Mouse (Mus musculus) right cerebral cortex, postnatal 4 days (tissue): Measurements from ENCODE around the gene Ribc1.

ENCODE experiments used
- DNase-seq: peaks from one replicate; pipeline ENCODE4 v3.0.0-alpha.2; 2022

Gene Ribc1

DNA sequence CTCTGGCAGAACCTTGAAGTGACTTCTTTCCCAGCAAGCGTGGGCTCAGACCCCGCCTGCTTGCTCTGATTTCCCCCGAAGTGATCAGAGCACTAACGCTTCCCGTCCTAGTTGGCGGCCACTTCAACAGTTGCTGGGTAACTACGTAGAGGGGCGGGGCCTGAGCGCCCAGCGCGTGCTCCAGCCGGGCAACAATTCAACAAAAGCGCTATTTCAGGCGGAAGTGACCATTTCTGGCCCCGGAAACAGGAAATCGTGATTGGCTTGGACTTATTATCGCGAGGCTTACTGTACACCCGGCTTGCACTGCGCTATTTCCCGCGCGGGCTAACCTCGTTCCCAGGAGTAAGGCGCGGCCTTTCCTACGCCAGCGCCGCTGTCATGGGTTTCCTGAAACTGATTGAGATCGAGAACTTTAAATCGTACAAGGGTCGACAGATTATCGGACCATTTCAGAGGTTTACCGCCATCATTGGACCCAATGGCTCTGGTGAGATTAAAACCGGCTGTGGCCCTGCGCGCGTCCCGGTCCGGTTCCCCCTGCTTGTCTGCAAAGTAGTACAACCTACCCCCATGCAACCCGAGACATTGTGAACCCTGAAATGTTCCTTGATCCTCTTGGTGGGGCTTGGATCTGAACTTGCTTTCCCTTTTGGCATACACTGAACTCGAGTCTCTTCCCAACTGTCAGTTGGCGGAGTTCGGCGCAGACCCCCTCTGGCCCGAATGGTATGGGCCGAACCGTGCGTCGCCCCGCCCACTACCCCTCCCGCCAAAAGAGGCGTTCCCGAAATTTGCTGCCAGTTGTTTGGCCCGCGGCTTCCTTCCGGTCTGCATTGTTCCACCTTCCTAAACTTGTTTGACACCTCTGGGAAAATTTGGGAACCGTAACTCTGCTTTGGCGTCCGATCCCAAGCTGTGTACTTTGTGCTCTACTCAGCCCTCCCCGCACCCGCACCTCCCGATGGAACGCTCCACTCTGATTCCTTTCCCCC lies at the start of gene Ribc1, which contains the start of gene Smc1a:
Gene Ribc1, minus strand, starts transcription at position 145 of the 995 bp plus-strand sequence.
Gene Smc1a, plus strand, starts transcription at position 278 of the 995 bp plus-strand sequence.
- peak; percentile 74 for DNase-seq

DNA sequence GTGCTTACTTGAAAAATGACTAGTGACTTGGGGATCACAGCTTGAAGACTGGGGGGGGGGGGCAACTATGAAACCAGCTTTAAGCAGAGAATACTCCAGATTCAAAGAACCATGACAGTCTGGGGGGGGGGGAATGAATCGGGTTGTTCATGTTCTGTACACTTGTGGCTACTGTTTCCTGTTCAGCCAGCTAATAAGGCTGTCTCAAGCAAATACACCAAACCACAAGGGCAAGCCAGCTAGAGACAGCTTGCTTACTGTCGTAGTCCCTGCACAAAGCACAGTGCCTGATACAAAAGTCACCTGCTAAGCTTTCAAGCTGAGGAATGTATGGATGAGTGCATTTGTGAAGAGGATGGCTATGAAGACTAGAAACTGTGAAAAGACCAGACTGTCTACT lies 49.6 kb upstream of the Ribc1 start:
- no peak for DNase-seq

DNA sequence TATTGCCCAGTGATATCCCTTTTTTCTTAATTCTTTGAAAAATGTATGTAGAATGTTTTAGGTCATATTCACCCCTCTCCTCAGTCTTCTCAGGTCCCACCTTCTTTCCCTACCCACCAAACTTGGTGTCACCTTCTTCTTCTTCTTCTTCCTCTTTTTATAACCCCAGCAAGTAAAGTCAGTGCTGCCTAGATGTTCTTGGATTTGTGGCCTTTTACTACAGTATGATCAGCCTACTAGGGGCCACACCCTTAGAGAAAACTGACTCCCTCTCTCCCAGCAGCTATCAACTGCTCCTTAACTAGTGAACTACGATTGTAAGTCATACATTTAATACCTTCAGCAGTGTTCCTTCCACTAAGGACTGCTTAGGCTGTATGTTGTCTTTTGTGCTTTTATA lies 38.0 kb upstream of the Ribc1 start:
- no peak for DNase-seq

DNA sequence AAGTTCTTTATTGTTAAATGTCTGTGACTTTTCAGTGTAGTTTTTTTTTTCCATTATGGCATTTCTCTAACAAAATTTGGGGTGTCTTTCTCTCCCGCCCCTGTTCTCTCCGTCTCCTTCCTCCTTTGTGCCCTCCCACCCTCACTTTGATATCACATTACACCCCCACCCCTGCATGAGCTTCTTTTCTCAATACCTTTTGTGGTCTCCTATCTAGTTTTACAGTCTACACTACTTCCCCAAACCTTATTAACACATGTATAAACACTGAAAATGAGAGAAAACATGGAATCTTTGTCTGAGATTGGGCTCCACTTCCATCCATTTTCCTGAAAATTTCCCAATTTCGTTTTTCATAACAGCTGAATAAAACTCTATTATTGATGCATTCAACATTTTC lies 36.5 kb upstream of the Ribc1 start:
- DNase-seq, result no peak

DNA sequence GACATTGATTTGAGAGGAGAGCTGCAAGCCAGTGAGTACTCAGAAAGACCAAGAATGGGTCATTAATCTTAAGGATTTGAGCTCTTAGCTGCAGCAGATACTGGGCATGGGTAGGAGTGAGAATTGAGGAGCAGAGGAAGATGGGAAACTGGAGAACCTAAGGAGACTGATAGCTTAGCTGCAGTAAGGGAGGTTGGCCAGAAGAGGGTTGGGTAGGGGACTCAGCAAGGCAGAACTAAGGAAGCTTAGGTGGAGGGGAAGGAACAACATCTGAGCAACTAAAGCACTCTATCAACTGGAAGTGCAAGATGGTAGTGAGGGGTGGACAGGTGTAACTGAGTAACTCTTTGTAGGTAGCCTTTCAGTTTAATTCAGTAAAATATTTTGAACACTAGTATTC lies 31.1 kb upstream of the Ribc1 start:
- DNase-seq, result peak; percentile 3

DNA sequence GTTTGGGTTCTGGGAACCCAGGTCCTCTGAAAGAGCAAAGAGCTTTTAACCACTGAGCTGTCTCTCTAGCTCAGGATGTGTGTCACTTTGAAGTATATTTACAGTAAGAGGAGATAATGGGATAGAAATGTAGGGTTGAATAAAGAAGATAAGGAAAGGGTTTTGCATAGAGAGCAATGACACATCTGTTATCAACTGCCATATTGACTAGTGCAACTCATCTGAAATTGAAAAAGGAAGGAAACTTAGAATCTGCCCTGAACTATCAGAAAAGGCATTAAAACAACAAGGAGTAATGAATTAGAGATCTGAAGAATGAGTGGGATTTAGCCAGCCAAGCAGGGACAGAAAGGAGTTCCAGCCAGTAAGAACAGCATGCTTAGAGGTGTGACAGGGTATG lies 23.8 kb upstream of the Ribc1 start:
- DNase-seq, result no peak

DNA sequence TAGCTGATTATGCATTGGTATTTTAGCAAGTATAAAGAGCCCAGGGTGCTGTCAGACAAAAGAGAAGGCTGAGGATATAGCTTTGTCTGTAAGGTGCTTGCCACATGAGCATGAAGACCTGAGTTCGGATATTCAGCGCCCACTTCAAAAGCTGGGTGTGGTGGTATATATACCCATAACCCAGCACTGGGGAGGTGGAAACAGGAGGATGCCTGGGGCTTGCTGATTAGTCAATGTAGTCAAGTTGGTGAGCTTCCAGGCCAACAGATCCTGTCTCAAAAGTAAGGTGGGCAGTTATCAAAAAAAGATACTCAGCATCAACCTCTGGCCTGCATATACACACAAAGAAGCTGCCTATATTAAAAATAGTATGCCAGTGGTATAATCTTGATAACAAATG lies 3.2 kb upstream of the Ribc1 start:
- DNase-seq, result no peak

DNA sequence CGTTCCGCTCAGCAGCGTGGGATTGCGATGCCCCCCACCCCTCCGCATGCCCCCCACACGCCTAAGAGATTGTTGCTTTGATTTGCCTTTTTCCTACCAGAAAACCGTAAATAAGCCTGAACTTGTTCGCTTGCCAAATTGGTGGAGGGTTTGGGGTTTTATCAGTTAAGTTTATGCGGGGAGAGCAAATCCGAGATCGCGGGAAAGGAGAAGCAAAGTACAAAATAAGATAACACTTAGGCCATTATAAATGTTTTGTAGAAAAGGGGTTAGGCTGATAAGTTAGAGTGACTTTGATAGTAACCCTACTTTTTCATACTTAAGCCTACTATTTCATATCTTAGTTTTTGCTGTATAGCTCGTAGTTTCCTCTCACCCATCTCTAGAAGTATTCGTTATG lies 1.1 kb upstream of the Ribc1 start:
- DNase-seq, result no peak

DNA sequence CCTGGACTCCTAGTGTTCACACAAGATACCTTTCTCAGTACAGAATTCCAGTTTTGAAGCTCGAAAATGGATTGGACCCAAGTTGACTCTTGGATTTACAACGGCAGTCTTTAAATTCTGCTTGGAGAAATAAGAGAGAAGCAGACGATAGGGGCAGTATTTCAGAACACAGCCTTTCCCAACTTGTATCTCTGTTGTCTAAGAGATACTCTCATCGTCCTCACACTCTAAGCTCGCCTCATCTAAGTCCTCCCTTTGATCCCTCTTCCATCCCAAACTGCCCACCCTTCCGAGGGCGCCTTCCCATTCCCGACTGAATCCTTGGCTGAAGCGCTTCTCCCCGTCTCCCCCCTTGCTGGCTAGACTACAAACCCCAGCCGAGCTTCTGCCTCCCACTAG lies 344 bp downstream of the Ribc1 start:
- DNase-seq, result no peak

DNA sequence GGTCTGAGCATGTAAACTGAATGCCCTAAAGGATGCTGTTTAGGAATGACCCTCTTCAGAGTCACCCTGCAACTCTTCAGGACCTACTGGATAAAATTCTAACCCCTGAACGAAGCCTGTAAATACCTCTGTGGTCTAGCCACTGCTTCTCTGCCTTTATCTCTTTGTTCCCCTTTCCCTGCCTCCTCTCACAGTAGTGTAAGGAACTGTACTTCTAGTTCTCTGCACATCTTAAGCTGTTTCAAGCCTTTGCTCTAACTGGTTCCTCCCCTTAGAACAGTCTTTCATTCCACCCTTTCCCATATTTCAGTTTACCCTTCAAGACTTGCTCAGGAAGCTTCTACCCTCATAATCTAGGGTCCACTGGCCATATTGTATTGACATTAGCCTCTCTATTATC lies 8.2 kb downstream of the Ribc1 start:
- no peak for DNase-seq

DNA sequence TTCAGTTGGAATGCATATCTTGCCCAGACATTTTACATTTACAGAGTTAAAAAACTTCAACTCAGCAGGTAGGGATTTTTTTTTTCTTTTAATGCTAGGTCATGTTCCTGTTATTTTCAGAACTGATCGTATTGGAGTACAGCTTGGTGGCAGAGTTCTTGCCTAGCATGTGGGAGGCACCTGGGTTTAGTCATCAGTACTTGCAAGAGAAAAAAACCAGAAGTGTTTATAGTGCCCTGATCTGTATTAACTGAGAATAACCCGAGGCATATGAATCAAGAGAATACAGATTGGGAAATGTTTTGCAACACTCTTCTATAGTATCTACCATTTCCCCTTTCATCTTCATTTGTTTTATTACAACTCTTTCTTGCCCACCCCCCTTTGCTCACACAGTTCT lies 13.2 kb downstream of the Ribc1 start:
- DNase-seq, result no peak

DNA sequence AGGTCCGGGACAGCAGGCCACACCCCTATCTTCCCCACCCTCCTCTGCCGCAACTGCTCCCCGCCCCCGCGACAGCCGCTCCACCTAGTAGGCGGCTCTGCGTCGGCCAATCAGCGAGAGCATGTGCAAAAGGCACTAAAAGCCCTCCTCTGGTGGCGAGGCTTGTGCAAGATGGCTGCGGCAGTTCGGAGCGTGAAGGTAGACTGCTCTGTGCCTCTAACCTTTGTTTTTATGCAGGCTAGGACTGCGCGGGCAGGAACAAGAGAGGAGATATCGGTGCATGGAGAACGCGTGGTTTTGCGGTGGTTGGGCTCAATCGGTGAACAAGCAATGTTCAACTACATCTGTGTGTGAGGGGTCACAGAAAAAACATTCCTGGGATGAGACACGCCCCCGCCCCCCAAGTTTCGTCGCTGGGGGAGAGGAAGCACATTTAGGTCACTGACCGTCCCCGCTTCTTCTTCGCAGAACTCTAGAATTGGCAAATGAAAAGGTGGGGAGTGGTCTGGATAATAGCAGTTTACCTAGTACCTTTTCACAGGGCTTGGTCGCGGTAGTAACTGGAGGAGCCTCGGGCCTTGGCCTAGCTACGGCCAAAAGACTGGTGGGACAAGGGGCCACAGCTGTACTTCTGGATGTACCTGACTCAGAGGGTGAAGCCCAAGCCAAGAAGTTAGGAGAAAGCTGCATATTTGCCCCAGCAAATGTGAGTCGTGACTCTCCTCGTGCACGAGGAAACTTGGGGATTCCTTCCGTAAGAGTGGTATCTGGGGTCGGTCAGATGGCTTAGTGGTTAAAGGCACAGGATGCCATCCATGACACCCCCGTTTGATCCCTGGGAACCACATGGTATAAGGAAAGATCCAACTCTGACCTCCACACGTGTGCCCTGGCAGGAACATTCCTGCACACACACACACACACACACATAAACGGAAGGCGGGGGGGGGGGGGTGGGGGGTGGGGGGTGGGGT lies 14.1 kb downstream of the Ribc1 start, which contains the start of gene Hsd17b10:
Gene Hsd17b10, plus strand, starts transcription at position 109 of the 974 bp plus-strand sequence.
- peak; percentile 67 for DNase-seq

DNA sequence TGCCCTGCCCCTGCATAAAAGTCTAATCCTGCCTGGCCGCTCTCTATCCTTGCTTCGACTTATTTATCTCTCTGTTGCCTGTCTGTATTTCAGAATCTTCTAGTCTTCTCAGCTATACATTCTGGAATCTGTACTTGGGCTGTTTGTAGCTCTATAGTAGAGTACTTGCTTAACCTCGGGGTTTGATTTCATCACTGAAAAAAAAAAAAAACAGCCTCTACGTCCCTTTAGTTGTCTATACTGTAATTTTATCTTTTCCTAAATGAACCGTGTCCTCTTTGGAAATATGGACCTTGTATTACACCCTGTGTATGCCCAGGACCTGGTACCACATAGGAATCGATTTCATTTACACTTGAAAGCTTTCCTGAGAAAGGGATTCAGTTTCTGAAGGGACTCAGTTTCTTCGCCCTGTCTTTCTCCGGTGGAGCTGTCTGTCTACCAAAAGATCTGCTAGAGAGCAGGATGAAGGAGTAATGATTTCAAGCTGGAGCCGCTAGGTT lies 14.9 kb downstream of the Ribc1 start:
- DNase-seq, result no peak

DNA sequence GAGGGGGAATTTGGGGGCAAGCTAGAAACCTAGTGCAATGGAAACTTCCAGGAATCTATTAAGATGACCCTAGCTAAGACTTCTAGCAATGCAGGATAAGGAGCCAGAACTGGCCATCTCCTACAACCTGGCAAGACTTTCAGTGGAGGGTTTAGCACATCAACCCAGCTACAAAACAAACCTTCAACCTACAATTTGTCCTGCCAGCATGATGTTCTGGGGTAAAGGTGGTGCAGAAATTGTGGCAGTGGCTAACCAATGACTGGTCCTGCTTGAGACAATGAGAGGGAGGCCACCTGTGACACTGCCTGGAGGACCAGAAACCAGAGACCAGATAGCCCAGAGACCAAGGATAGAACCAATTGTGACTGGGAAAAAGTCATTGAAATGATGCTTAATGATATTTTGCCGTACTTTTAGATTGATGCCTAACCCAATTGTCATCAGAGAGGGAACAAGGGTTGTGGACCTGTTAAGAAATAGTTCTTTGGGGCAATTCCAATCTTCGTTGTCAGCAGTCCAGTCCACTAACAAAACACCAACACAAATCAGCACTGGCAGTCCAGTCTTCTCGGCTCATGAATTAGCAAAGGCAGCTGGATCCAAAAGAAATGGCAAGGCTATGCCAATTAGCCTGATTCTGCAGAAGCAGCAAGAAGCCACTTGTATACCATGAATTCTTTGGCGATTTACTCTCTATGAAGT lies 16.9 kb downstream of the Ribc1 start:
- DNase-seq, result no peak
